Mouse (Mus musculus) ES-E14 (cell line): ENCODE data around the gene Tram2. TPM values are rescaled to one million over a fixed set of nuclear protein-coding genes. Genes with fewer than 3 reads are reported as not detected.

Experiments
- DNase-seq: peaks from one replicate; pipeline ENCODE4 v3.0.0-alpha.2; 2013; ENCODE audit warnings: low read depth, low spot score
- H3K27ac ChIP-seq: 2 replicates; pipeline ENCODE4 v1.5.1; 2012; ENCODE audit warnings: low read depth, mild to moderate bottlenecking, low read length, moderate library complexity, mixed read lengths; ENCODE audit not compliant: poor library complexity, insufficient read depth, severe bottlenecking
- H3K36me3 ChIP-seq: 2 replicates; pipeline ENCODE4 v1.6.1; 2012; ENCODE audit warnings: mild to moderate bottlenecking, low read length, moderate library complexity, mixed read lengths; ENCODE audit not compliant: control insufficient read depth, poor library complexity, insufficient read depth, severe bottlenecking
- H3K4me1 ChIP-seq, 2 experiments: fragments of 150-350 bp in 1 of 2; sonication (generic) in 1 of 2; 2 replicates each; pipeline ENCODE4 v1.6.1; 2012; ENCODE audit warnings: low read length in 2 of 2, mild to moderate bottlenecking in 1 of 2, mixed read lengths in 1 of 2; ENCODE audit not compliant: control insufficient read depth in 2 of 2, insufficient read depth in 2 of 2, poor library complexity in 1 of 2
- H3K4me3 ChIP-seq, 2 experiments: fragments of 150-350 bp in 1 of 2; sonication (generic) in 1 of 2; 2 replicates each; pipeline ENCODE4 v1.5.1; 2012; ENCODE audit warnings: low read length in 2 of 2, low read depth in 1 of 2, mild to moderate bottlenecking in 1 of 2, mixed read lengths in 1 of 2; ENCODE audit not compliant: insufficient read depth in 1 of 2, poor library complexity in 1 of 2, severe bottlenecking in 1 of 2
- H3K9ac ChIP-seq: 2 replicates; pipeline ENCODE4 v1.6.1; 2012; ENCODE audit warnings: low read depth, mild to moderate bottlenecking, low read length, mixed read lengths; ENCODE audit not compliant: poor library complexity, insufficient read depth, severe bottlenecking
- H3K9me3 ChIP-seq: fragments of 150-350 bp; sonication (generic); 2 replicates; pipeline ENCODE4 v1.6.1; 2012; ENCODE audit warnings: low read depth, mild to moderate bottlenecking, low read length; ENCODE audit not compliant: control insufficient read depth, insufficient read depth
- CHD2 ChIP-seq: IDR thresholded peaks from 2 replicates; pipeline ENCODE4 v1.6.1; 2014; ENCODE audit warnings: mild to moderate bottlenecking, low read depth, low read length, inconsistent platforms
- HCFC1 ChIP-seq: IDR thresholded peaks from 2 replicates; pipeline ENCODE4 v1.6.1; 2012; ENCODE audit warnings: low read length, inconsistent platforms, borderline replicate concordance; ENCODE audit not compliant: insufficient read depth
- MAFK ChIP-seq: IDR thresholded peaks from 2 replicates; pipeline ENCODE4 v1.6.1; 2014; ENCODE audit warnings: mild to moderate bottlenecking, low read depth, low read length, inconsistent platforms; ENCODE audit not compliant: insufficient read depth
- ZC3H11A ChIP-seq: IDR thresholded peaks from 2 replicates; pipeline ENCODE4 v1.6.1; 2012; ENCODE audit warnings: low read depth, mild to moderate bottlenecking, inconsistent platforms, low read length, borderline replicate concordance
- ZNF384 ChIP-seq: IDR thresholded peaks from 2 replicates; pipeline ENCODE4 v1.6.1; 2012; ENCODE audit warnings: low read depth, low read length, inconsistent platforms
- in situ Hi-C, 2 experiments: fragments of 600-800 bp; cut with MboI; formaldehyde crosslinking; loops; one replicate each; pipeline ENCODE4 v1.15.1; 2025; ENCODE audit warnings: low sequenced_read_pairs in 2 of 2, inconsistent platforms in 1 of 2; ENCODE audit not compliant: unreplicated experiment in 2 of 2
- total RNA-seq: library from RNA; depleted of rRNA; stranded (reverse); fragments of 300-350 nt; gene quantifications from 2 replicates; pipeline ENCODE4 v1.2.3, GENCODE M21; 2012; rRNA removed

Tram2 gene
- total RNA-seq: 5.1 TPM in 2 replicates

DNA sequence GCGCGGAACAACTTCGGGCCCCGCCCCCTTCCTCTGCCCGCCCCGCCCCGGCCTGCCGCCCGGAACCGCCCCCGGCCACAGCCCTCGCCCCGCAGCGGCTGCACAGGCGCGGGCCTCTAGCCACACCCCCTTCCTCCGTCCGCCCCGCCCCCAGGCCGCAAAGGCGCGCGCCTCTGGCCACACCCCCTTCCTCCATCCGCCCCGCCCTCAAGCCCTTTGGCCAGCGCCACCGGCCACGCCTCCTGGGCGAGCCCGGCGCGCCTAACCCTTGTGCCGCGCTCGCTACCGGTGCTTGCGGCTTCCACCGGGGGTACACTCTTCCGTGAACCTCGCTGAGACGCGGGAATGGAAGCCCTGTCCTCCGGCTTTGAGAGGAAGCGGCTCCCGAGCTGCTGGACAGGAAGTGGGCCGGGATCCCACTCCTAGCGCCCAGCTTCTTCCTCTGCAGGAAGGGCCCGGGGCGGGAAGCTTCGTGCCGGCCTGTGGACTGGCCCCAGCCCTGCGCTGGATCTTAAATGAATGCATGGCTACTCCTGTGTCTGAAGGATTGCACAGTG, at the start of gene Tram2:
Tram2 (minus strand) TSS at position 13 of the 557 bp plus-strand sequence.
- Histone ChIP-seq H3K4me1 (peaks cover 2 to 9% of the 10 kb centered on the region in 2 experiments; a peak in 2 of 4 replicates), H3K27ac (no peak within 1 kb of the TSS)

DNA sequence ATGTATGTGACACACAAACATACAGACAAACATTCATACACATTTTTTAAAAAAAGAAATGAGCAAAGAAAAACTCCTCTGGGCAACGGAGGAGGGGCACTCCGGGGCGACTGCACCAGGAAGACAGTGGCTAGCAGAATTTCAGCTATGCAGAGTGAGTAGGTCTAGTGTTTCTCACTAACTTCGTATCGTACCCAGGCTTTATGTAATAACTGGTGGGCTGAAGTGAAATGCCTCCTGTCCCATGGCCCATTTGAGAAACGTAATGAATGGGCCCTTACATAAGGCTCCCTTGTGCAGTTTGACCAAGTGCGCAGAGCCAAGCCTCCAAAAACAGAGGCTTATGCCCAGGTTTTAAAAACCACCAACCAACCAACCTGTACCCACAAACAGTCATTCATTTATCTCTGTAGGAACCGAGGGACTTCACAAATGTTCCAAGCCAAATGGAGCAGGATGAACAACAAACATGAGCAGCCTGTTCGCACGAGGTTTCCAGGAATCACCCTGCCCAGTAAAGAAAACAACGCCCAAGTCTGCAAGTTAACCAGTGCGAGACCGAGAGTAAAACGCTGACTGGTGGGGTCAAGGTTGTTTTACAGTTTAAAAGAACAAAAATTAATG, 45.8 kb upstream of the Tram2 start:
- no peak overlapping the region for H3K4me3 ChIP-seq
- H3K27ac ChIP-seq: no peak overlapping the region
- TF ChIP-seq CHD2 (no peak), MAFK (no peak), ZC3H11A (no peak), ZNF384 (no peak), HCFC1 (no peak)
- H3K9ac ChIP-seq: no peak overlapping the region
- H3K9me3 ChIP-seq: no peaks in the 10 kb centered on the region
- no peaks in the 10 kb centered on the region for H3K36me3 ChIP-seq
- in situ Hi-C loops: no loop called here
- no peaks in the 10 kb centered on the region for H3K4me1 ChIP-seq
- no peak for DNase-seq

More for the DNA sequence above, at the start of gene Tram2:
- TF ChIP-seq ZNF384: no peak
- no peak for TF ChIP-seq MAFK
- no peak for TF ChIP-seq CHD2
- TF ChIP-seq ZC3H11A: no peak
- no peak for TF ChIP-seq HCFC1
- peak within 1 kb of the TSS; percentile 91 for H3K9ac ChIP-seq
- no peaks in the 10 kb centered on the region for H3K9me3 ChIP-seq
- in situ Hi-C loops: no loop called here
- H3K4me3 ChIP-seq: peak within 1 kb of the TSS; percentile 85 to 99
- no peaks in the 10 kb centered on the region for H3K36me3 ChIP-seq
- peak; percentile 74 for DNase-seq

DNA sequence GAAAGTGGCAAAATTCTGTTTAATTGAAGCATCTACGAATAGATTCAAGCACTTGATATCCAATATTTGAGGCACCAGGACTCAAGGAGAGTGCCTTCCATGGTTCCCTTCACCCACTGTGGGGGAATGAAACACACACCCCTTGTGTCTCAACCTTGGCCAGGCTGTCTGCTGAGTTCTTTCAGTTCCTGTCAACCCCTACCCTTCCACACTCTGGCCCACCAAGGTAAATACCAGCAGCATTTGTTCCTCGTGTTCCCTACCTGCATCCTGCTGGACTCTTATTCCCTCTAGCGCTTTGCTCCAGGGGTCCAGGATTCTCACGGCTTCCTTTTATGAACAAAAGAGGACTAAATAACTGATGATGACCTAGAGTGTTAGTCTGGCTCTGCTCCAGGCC, 24.8 kb upstream of the Tram2 start:
- Histone ChIP-seq H3K4me1 (no peaks in the 10 kb centered on the region), H3K4me3 (no peak overlapping the region), H3K36me3 (no peaks in the 10 kb centered on the region), H3K27ac (no peak overlapping the region), H3K9ac (no peak overlapping the region), H3K9me3 (no peaks in the 10 kb centered on the region)
- TF ChIP-seq ZC3H11A: no peak
- no peak for TF ChIP-seq CHD2
- in situ Hi-C loops: no loop called here
- no peak for DNase-seq

DNA sequence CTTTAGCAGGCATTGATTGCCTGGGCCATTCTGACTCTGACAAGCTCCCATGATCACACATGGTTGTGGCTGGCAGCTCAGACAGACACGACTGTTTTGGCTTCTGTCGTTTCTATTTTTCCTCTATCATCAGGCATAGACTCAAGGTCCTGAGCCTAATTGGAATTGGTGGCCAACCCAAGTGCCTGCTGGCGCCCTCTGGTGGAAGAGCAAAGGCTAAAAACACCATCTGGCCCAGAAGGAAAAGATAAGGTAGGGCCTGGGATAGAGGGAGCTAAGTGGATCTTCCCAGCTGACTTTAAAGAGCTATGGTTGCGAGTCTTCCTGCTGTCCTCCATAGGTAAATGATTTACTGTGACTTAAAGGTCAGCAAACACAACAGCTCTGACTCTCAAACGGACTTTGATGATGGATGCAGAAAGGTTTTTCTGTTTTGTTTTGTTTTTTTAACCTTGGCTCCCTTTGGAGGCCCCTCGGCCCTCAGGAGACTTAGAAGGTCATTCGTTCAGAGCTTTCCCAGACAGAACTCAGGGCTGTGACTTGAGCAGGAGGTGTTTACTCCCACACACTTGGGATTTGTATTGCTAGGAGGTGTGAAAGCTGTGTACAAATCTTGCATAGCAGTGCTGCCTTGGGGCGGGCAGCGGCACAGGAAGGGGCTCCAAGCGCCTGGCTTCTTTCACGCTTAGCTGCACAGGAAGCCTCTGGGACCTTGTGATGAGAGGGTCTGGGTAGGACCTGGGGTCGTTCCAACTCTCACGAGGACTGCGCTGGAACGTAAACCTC, 22.4 kb upstream of the Tram2 start:
- in situ Hi-C loops: no loop called here

More for the DNA sequence above, 22.4 kb upstream of the Tram2 start:
- H3K9ac ChIP-seq: no peak overlapping the region
- no peaks in the 10 kb centered on the region for H3K9me3 ChIP-seq
- H3K4me1 ChIP-seq: no peaks in the 10 kb centered on the region
- no peaks in the 10 kb centered on the region for H3K36me3 ChIP-seq
- no peak overlapping the region for H3K27ac ChIP-seq
- no peak for DNase-seq
- TF ChIP-seq ZNF384: no peak
- peak; percentile 40; the same call in 1 of the 2 replicates for TF ChIP-seq ZC3H11A
- H3K4me3 ChIP-seq: no peak overlapping the region
